Mouse (Mus musculus) intestine, embryonic 15.5 days (tissue): ENCODE measurements around the gene Lrrc27. TPM values are rescaled to one million over a fixed set of nuclear protein-coding genes. Genes with fewer than 3 reads are reported as not detected.

ENCODE experiments used
- ATAC-seq: fragments of 200-750 bp; cut with Nextera tagmentation; 2 replicates; pipeline ENCODE4 v1.8.0; 2017; ENCODE audit warnings: moderate TSS enrichment, moderate library complexity
- H3K27ac ChIP-seq: fragments of 300-500 bp; sonication (generic); 2 replicates; pipeline ENCODE4 v1.5.1; 2015; ENCODE audit warnings: mild to moderate bottlenecking, inconsistent platforms
- H3K27me3 ChIP-seq: fragments of 300-500 bp; sonication (generic); replicated peaks from 2 replicates; pipeline ENCODE4 v1.6.1; 2015; ENCODE audit warnings: inconsistent platforms
- H3K36me3 ChIP-seq: fragments of 300-500 bp; sonication (generic); 2 replicates; pipeline ENCODE4 v1.6.1; 2015; ENCODE audit warnings: inconsistent platforms
- H3K4me1 ChIP-seq: fragments of 300-500 bp; sonication (generic); replicated peaks from 2 replicates; pipeline ENCODE4 v1.6.1; 2015; ENCODE audit warnings: inconsistent platforms
- H3K4me2 ChIP-seq: fragments of 300-500 bp; sonication (generic); replicated peaks from 2 replicates; pipeline ENCODE4 v1.6.1; 2015; ENCODE audit warnings: mild to moderate bottlenecking, inconsistent platforms
- H3K4me3 ChIP-seq: fragments of 300-500 bp; sonication (generic); replicated peaks from 2 replicates; pipeline ENCODE4 v1.5.1; 2015; ENCODE audit warnings: inconsistent platforms
- H3K9ac ChIP-seq: fragments of 300-500 bp; sonication (generic); 2 replicates; pipeline ENCODE4 v1.6.1; 2015; ENCODE audit warnings: inconsistent platforms
- H3K9me3 ChIP-seq: fragments of 300-500 bp; sonication (generic); 2 replicates; pipeline ENCODE4 v1.6.1; 2016; ENCODE audit warnings: inconsistent platforms
- WGBS: fragments of 180-500 bp; shearing (Covaris S2); methylation state at CpG from one replicate; pipeline ENCODE4 v1.1.7; 2015; 5-methylcytosine and 5-hydroxymethylcytosine counted together
- polyA plus RNA-seq: library from polyadenylated mRNA; unstranded; fragments of >200 nt; fragmentation: Nextera tagmentation; extraction: Ambion mirVana; gene quantifications from 2 replicates; pipeline ENCODE4 v1.2.1, GENCODE M21; 2015

The Lrrc27 gene
- polyA plus RNA-seq, 1 experiment from 2014 or later: 4.4 TPM

GRCm38 (mm10) chr7:139248615-139249405 lies 36.0 kb downstream of the Lrrc27 start:
- H3K9me3 ChIP-seq: no peaks in the 10 kb centered on the region
- H3K27me3 ChIP-seq: no peaks in the 10 kb centered on the region
- H3K36me3 ChIP-seq: no peaks in the 10 kb centered on the region
- peak; percentile 3; the same call in 1 of the 2 replicates for ATAC-seq
- peak overlapping the region; percentile 95 for H3K27ac ChIP-seq
- H3K4me2 ChIP-seq: peak overlapping the region; percentile 83
- 1% methylated on average over 45 of the region's 45 CpGs for WGBS
- H3K4me3 ChIP-seq: peak overlapping the region; percentile 51
- H3K4me1 ChIP-seq: peaks cover 75% of the 10 kb centered on the region
- H3K9ac ChIP-seq: peak overlapping the region; percentile 90

- peak overlapping the region; percentile 90 for H3K9ac ChIP-seq
These were observed 36.8 kb downstream of the Lrrc27 start for GRCm38 (mm10) chr7:139249406-139250210.

DNA sequence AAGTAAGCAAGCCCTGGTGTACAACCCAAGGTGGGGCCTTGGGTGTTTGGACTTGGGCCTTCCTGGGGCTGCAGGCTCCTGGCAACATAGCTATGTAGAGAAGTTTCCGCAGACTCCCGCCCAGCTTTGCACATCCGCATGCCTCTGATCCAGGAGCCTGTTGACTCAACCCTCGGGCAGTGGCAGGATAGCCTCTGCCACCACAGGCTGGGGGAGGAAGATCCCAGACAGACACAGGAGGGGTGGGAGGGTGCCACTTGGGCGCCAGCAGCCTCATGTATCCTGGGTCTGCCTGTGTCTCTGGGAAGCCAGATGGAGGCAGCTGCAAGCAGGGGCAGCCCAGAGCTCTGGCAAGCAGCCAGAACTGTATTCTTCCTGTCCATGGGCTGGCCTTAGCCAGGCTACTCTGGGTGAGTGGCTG lies 39.1 kb downstream of the Lrrc27 start:
- peaks cover 18% of the 10 kb centered on the region for H3K36me3 ChIP-seq
- H3K27ac ChIP-seq: peak overlapping the region; percentile 95
- H3K27me3 ChIP-seq: no peaks in the 10 kb centered on the region
- peak overlapping the region; percentile 83 for H3K4me2 ChIP-seq
- peaks cover 67% of the 10 kb centered on the region for H3K4me1 ChIP-seq
- 0 out of 2 replicates have a peak overlapping the region, but pooled peaks have one; percentile 9 for H3K4me3 ChIP-seq
- WGBS: 9% methylated on average over 5 of the region's 5 CpGs
- H3K9me3 ChIP-seq: no peaks in the 10 kb centered on the region
- peak; percentile 40 for ATAC-seq
- peak overlapping the region; percentile 36 for H3K9ac ChIP-seq

More at GRCm38 (mm10) chr7:139249406-139250210, 36.8 kb downstream of the Lrrc27 start:
- Histone ChIP-seq H3K36me3 (no peaks in the 10 kb centered on the region), H3K9me3 (no peaks in the 10 kb centered on the region), H3K4me1 (peaks cover 76% of the 10 kb centered on the region), H3K4me2 (peak overlapping the region; percentile 83), H3K4me3 (peak overlapping the region; percentile 51), H3K27ac (peak overlapping the region; percentile 95), H3K27me3 (no peaks in the 10 kb centered on the region)
- WGBS: 37% methylated on average over 7 of the region's 7 CpGs
- 0 out of 2 replicates have a peak, but pooled peaks have one; percentile 4 for ATAC-seq

DNA sequence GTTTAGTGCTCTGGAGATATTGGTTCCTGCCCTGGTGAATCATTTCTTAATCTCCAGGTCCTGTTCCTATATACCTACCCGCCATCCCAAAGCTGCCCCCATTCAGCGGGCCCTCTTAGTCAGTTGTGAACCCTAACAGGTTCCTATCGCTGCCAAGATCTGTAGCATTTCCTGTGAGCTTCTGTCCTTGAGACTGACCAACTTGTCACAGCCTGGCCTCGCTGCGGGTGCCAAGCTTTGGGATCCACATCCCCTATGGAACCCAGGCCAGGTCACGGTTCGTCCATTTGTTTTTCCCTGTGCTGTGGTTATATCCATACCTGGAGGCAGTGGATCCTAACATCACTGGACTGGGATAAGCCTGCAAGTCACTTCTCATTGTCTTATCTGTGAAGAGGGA lies 39.8 kb downstream of the Lrrc27 start:
- no peak for ATAC-seq
- peaks cover 67% of the 10 kb centered on the region for H3K4me1 ChIP-seq
- H3K9ac ChIP-seq: peak overlapping the region; percentile 12; the same call in 1 of the 2 replicates
- H3K4me3 ChIP-seq: 0 out of 2 replicates have a peak overlapping the region, but pooled peaks have one; percentile 9
- WGBS: 65% methylated on average over 7 of the region's 7 CpGs
- H3K36me3 ChIP-seq: peaks cover 18% of the 10 kb centered on the region
- peak overlapping the region; percentile 95; the same call in 1 of the 2 replicates for H3K27ac ChIP-seq
- H3K9me3 ChIP-seq: no peaks in the 10 kb centered on the region
- H3K4me2 ChIP-seq: peak overlapping the region; percentile 83
- H3K27me3 ChIP-seq: no peaks in the 10 kb centered on the region

GRCm38 (mm10) chr7:139252986-139253385 lies 40.2 kb downstream of the Lrrc27 start:
- Histone ChIP-seq H3K27me3 (no peaks in the 10 kb centered on the region), H3K27ac (peak overlapping the region; percentile 95), H3K9ac (peak overlapping the region; percentile 12; the same call in 1 of the 2 replicates), H3K36me3 (peaks cover 18% of the 10 kb centered on the region), H3K4me1 (peaks cover 67% of the 10 kb centered on the region), H3K9me3 (no peaks in the 10 kb centered on the region), H3K4me2 (peak overlapping the region; percentile 83), H3K4me3 (0 out of 2 replicates have a peak overlapping the region, but pooled peaks have one; percentile 9)
- 48% methylated on average over 9 of the region's 9 CpGs for WGBS
- no peak for ATAC-seq

GRCm38 (mm10) chr7:139253462-139253861 lies 40.7 kb downstream of the Lrrc27 start:
- Histone ChIP-seq H3K36me3 (peaks cover 18% of the 10 kb centered on the region), H3K27ac (peak overlapping the region; percentile 95), H3K4me2 (peak overlapping the region; percentile 83), H3K4me3 (no peak overlapping the region), H3K27me3 (no peaks in the 10 kb centered on the region), H3K9me3 (no peaks in the 10 kb centered on the region), H3K4me1 (peaks cover 70% of the 10 kb centered on the region), H3K9ac (peak overlapping the region; percentile 12; the same call in 1 of the 2 replicates)
- no peak for ATAC-seq
- 66% methylated on average over 3 of the region's 3 CpGs for WGBS

- H3K27ac ChIP-seq: no peak overlapping the region
- no peak overlapping the region for H3K4me3 ChIP-seq
- H3K9ac ChIP-seq: no peak overlapping the region
- H3K4me1 ChIP-seq: peaks cover 69% of the 10 kb centered on the region
- H3K27me3 ChIP-seq: no peaks in the 10 kb centered on the region
- no peak overlapping the region for H3K4me2 ChIP-seq
- WGBS: 78% methylated on average over 5 of the region's 5 CpGs
- no peaks in the 10 kb centered on the region for H3K9me3 ChIP-seq
- ATAC-seq: no peak
- H3K36me3 ChIP-seq: peaks cover 23% of the 10 kb centered on the region
These were observed 41.8 kb downstream of the Lrrc27 start for GRCm38 (mm10) chr7:139254626-139255025.

DNA sequence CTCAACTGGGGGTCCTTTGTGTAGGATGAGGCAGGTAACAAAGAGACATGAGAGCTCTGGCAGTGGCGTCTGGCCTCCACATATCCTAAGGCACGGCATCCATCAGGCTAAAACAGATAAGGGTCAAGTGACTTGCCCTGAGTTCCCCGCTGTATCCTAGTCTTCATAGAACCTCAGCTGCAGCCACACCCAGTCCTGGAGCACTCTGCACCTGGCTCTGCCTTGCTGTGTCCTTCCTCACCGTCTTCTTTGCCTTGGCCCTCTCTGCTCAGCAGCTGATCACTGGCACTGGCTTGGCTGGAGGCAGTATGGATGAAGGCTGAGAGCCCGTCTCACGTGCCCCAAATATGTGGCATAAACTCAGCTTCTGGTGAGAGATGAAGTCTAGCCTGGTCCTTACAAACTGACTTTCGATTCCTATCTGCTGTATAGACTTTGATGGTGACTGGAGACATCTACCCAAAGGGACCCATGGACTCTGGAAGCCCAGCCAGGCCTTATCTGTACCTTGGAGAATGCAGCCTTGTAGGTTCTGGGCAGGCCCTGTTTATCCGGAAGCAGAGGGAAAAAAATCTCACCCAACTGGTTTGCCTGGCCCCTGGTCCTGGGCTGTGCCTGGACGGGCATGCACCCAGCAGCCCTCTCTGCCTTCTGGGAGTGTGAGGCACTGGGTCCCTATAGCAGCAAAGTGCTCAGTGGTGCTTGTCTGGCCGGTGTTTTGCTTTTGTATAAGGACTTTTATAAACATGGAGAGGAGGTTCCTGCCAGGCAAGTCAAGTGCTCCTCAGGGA lies 45.2 kb downstream of the Lrrc27 start:
- no peaks in the 10 kb centered on the region for H3K27me3 ChIP-seq
- peak; percentile 96 for ATAC-seq
- H3K27ac ChIP-seq: peak overlapping the region; percentile 74
- WGBS: 48% methylated on average over 10 of the region's 10 CpGs
- no peak overlapping the region for H3K9ac ChIP-seq
- H3K4me2 ChIP-seq: peak overlapping the region; percentile 42
- peaks cover 36% of the 10 kb centered on the region for H3K4me1 ChIP-seq
- peaks cover 25% of the 10 kb centered on the region for H3K36me3 ChIP-seq
- H3K9me3 ChIP-seq: no peaks in the 10 kb centered on the region
- no peak overlapping the region for H3K4me3 ChIP-seq

- H3K4me1 ChIP-seq: peaks cover 23% of the 10 kb centered on the region; the same call in 1 of the 2 replicates
- no peak for ATAC-seq
- 48% methylated on average over 4 of the region's 4 CpGs for WGBS
- no peak overlapping the region for H3K4me2 ChIP-seq
- no peaks in the 10 kb centered on the region for H3K27me3 ChIP-seq
- H3K27ac ChIP-seq: no peak overlapping the region
- H3K9ac ChIP-seq: no peak overlapping the region
- H3K36me3 ChIP-seq: 0 out of 2 replicates have a peak, but pooled peaks cover 8% of the 10 kb centered on the region
- no peak overlapping the region for H3K4me3 ChIP-seq
- no peaks in the 10 kb centered on the region for H3K9me3 ChIP-seq
These were observed 51.5 kb downstream of the Lrrc27 start for GRCm38 (mm10) chr7:139264337-139264736.

DNA sequence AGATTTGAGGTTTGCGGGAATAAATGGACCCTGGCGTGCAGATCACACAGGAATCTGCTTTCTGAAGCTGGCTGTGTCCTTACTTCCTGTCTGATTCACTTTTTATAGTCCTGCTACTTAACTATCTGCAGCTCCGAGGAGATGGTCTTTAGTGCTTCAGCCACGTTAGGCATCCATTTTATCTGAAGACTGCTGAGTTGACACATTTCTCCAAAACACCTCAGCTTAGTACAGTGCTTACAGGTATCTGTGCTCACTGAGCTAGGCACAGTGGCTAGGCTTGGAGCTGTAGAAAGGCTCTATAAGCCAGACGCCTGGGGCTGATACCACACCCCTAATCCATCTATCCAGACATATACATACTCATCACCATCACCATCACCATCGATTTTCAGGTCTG lies 52.8 kb downstream of the Lrrc27 start:
- 0 out of 2 replicates have a peak, but pooled peaks cover 4% of the 10 kb centered on the region for H3K36me3 ChIP-seq
- no peak overlapping the region for H3K27ac ChIP-seq
- no peak overlapping the region for H3K9ac ChIP-seq
- H3K27me3 ChIP-seq: no peaks in the 10 kb centered on the region
- H3K4me2 ChIP-seq: no peak overlapping the region
- no peaks in the 10 kb centered on the region for H3K9me3 ChIP-seq
- H3K4me3 ChIP-seq: no peak overlapping the region
- WGBS: 58% methylated on average over 6 of the region's 6 CpGs
- ATAC-seq: no peak
- peaks cover 23% of the 10 kb centered on the region; the same call in 1 of the 2 replicates for H3K4me1 ChIP-seq

DNA sequence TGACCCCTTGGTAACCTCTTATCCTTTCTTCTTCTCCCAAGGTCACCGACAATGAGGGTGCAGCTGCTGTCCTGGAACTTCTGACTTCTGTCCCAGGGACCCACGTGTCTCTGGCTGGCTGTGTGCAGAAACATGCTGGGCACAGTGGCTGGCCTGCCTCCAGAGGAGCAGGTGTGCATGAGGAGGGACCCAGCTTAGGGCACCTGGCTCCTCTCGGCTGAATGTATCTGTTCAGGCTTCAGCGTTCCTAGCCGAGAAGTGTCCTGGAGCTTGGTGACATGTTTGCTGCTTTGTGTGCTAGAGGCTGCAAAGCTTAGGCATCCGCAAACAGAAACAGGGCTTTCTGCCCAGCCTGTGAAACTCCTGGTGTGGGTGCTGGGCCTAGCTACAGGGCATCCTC lies 53.6 kb downstream of the Lrrc27 start:
- 76% methylated on average over 6 of the region's 6 CpGs for whole genome bisulfite sequencing
- H3K4me1 ChIP-seq: peaks cover 25% of the 10 kb centered on the region; the same call in 1 of the 2 replicates
- H3K27ac ChIP-seq: no peak overlapping the region
- ATAC-seq: no peak
- no peak overlapping the region for H3K4me3 ChIP-seq
- no peaks in the 10 kb centered on the region for H3K9me3 ChIP-seq
- no peak overlapping the region for H3K9ac ChIP-seq
- no peaks in the 10 kb centered on the region for H3K27me3 ChIP-seq
- H3K4me2 ChIP-seq: no peak overlapping the region
- H3K36me3 ChIP-seq: 0 out of 2 replicates have a peak, but pooled peaks cover 3% of the 10 kb centered on the region
